Mouse (Mus musculus) layer of hippocampus, postnatal 14 days (tissue): ENCODE measurements around the gene Rnaset2b. TPM values are rescaled to one million over a fixed set of nuclear protein-coding genes. Genes with fewer than 3 reads are reported as not detected.

Experiments
- total RNA-seq, 2 experiments: library from RNA; stranded (reverse); gene quantifications; 2 replicates each; pipeline ENCODE4 v1.2.3; 2021

The Rnaset2b gene
- total RNA-seq, 2 experiments from 2014 or later: 44.1 to 62.0 TPM

Other genes with a start within 250 kb of the Rnaset2b start
- 10 to 100 TPM; 63.0 to 68.2 TPM for gene Ezr, start 187.8 kb upstream of the Rnaset2b start, total RNA-seq
- 10 to 100 TPM; 32.8 to 35.7 TPM for gene Rsph3b, start 22.0 kb upstream of the Rnaset2b start, total RNA-seq
- 10 to 100 TPM; 22.1 to 23.6 TPM for gene Tagap1, start 9.5 kb upstream of the Rnaset2b start, total RNA-seq
- under 1 TPM; 0.19 to 0.25 TPM for gene Gm49721, start 8.3 kb downstream of the Rnaset2b start, total RNA-seq
- gene Gm1604a, start 54.9 kb downstream of the Rnaset2b start, total RNA-seq: under 1 TPM; 0.48 to 0.55 TPM
- gene Rps6ka2, start 199.5 kb downstream of the Rnaset2b start, total RNA-seq: 10 to 100 TPM; 29.2 to 30.0 TPM